Mouse (Mus musculus) midbrain, embryonic 14.5 days (tissue): ENCODE data around the gene Nav1. TPM values are rescaled to one million over a fixed set of nuclear protein-coding genes. Genes with fewer than 3 reads are reported as not detected.

Experiments
- ATAC-seq: fragments of 200-750 bp; cut with Nextera tagmentation; 2 replicates; pipeline ENCODE4 v1.8.0; 2017; ENCODE audit warnings: moderate number of reproducible peaks, moderate library complexity; ENCODE audit not compliant: low FRiP score, low TSS enrichment
- DNase-seq: peaks from one replicate; pipeline ENCODE4 v3.0.0-alpha.2; 2015
- H3K27ac ChIP-seq: fragments of 300-500 bp; sonication (generic); replicated peaks from 2 replicates; pipeline ENCODE4 v1.5.1; 2014; ENCODE audit warnings: mild to moderate bottlenecking, low read depth, low read length, moderate library complexity
- H3K27me3 ChIP-seq: fragments of 300-500 bp; sonication (generic); 2 replicates; pipeline ENCODE4 v1.6.1; 2014; ENCODE audit warnings: low read length, control low read depth, mixed read lengths; ENCODE audit not compliant: control insufficient read depth, insufficient read depth
- H3K36me3 ChIP-seq: fragments of 300-500 bp; sonication (generic); 2 replicates; pipeline ENCODE4 v1.6.1; 2014; ENCODE audit warnings: low read length, control low read depth; ENCODE audit not compliant: control insufficient read depth, insufficient read depth
- H3K4me1 ChIP-seq: fragments of 300-500 bp; sonication (generic); 2 replicates; pipeline ENCODE4 v1.6.1; 2014; ENCODE audit warnings: mild to moderate bottlenecking, antibody characterized with exemption, low read length, control low read depth; ENCODE audit not compliant: control insufficient read depth, insufficient read depth
- H3K4me2 ChIP-seq: fragments of 300-500 bp; sonication (generic); 2 replicates; pipeline ENCODE4 v1.6.1; 2014; ENCODE audit warnings: mild to moderate bottlenecking, low read length, moderate library complexity
- H3K4me3 ChIP-seq: fragments of 300-500 bp; sonication (generic); replicated peaks from 2 replicates; pipeline ENCODE4 v1.5.1; 2014; ENCODE audit warnings: low read depth, low read length
- H3K9ac ChIP-seq: fragments of 300-500 bp; sonication (generic); replicated peaks from 2 replicates; pipeline ENCODE4 v1.6.1; 2014; ENCODE audit warnings: mild to moderate bottlenecking, low read length, moderate library complexity
- H3K9me3 ChIP-seq: fragments of 300-500 bp; sonication (generic); 2 replicates; pipeline ENCODE4 v1.6.1; 2016; ENCODE audit warnings: low read length, control low read depth, mixed read lengths; ENCODE audit not compliant: control insufficient read depth
- WGBS: fragments of 180-500 bp; shearing (Covaris S2); extraction: QIAGEN DNeasy Blood & Tissue Kit; methylation state at CpG from one replicate; pipeline ENCODE4 v1.1.7; 2014; 5-methylcytosine and 5-hydroxymethylcytosine counted together
- polyA plus RNA-seq: library from polyadenylated mRNA; unstranded; fragments of >200 nt; fragmentation: Nextera tagmentation; extraction: Ambion mirVana; gene quantifications from 2 replicates; pipeline ENCODE4 v1.2.1, GENCODE M21; 2014

Nav1 gene
- polyA plus RNA-seq, 1 experiment from 2014 or later, result 56.3 TPM

DNA sequence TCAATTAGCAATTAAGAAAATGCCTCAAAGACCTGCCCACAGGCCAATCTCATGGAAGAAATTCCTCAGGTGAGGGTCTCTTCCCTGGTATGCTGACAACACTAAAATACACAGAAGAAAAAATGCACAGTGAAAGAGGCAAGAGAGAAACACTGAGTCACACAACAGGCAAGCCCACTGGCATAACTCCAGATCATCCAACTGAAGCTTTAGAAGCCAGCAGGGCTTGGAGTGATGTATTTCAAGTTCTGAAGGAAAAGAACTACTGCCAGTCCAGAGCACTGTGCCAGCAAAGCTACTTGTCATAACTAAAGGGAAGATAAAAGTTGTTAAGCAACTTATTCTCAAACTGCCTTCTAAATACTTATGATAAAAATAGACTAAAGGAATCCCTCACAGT lies 193.1 kb downstream of the Nav1 start:
- H3K27me3 ChIP-seq, result no peaks in the 10 kb centered on the region
- H3K9me3 ChIP-seq, result no peaks in the 10 kb centered on the region
- no peak overlapping the region for H3K27ac ChIP-seq

DNA sequence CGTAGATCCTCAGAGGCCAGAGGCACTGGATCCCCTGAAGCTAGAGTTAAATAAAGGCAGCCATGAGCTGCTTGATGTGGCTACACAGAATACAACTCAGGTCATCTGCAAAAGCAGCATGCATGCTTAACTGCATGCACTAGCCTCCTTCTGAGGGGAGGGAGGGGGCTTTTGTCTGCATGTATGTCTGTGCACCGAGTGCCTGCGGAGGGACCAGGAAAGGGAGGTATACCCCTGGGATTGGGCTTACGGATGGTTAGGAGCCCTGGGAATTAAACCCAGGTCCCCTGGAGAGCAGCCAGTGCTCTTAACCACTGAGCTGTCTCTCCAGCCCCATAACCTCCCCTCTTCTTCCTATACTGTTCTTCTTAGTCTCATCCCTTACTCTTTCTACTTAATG lies 195.0 kb downstream of the Nav1 start:
- Histone ChIP-seq H3K27ac (no peak overlapping the region), H3K9me3 (no peaks in the 10 kb centered on the region), H3K27me3 (no peaks in the 10 kb centered on the region), H3K4me2 (no peak overlapping the region), H3K9ac (no peak overlapping the region), H3K4me3 (no peak overlapping the region), H3K4me1 (no peaks in the 10 kb centered on the region), H3K36me3 (peaks cover 97% of the 10 kb centered on the region)
- ATAC-seq, result no peak
- DNase-seq, result no peak
- WGBS, result 88% methylated on average over 4 of the region's 4 CpGs

More for the DNA sequence above, 193.1 kb downstream of the Nav1 start:
- no peak for DNase-seq
- H3K4me2 ChIP-seq, result no peak overlapping the region
- no peaks in the 10 kb centered on the region for H3K4me1 ChIP-seq
- ATAC-seq, result no peak
- peaks cover 97% of the 10 kb centered on the region for H3K36me3 ChIP-seq
- no peak overlapping the region for H3K9ac ChIP-seq
- H3K4me3 ChIP-seq, result no peak overlapping the region

DNA sequence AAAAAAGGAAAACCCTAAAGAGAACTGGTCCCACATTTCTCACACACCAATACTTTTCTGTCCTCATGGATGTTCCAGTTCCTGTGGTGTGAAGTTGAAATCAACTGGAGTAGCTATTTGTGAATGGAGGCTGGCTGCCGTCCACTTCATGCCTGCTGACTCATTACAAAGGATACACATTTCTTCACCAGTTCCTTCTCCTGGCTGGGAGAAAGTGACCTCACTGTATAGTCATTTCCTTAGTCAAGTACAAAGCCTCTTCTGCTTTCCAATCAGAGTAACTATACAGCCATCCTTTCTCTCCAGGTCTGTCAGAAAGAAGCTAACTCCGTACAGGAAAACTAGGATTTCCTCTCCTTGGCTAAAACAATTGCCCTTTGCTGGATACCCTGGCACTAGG lies 196.1 kb downstream of the Nav1 start:
- peaks cover 96% of the 10 kb centered on the region for H3K36me3 ChIP-seq
- no peaks in the 10 kb centered on the region for H3K27me3 ChIP-seq
- H3K4me2 ChIP-seq, result no peak overlapping the region
- H3K27ac ChIP-seq, result no peak overlapping the region
- no peaks in the 10 kb centered on the region for H3K4me1 ChIP-seq
- H3K9ac ChIP-seq, result no peak overlapping the region
- DNase-seq (no peak), ATAC-seq (no peak)
- 82% methylated on average over 2 of the region's 2 CpGs for WGBS
- no peaks in the 10 kb centered on the region for H3K9me3 ChIP-seq
- H3K4me3 ChIP-seq, result no peak overlapping the region

DNA sequence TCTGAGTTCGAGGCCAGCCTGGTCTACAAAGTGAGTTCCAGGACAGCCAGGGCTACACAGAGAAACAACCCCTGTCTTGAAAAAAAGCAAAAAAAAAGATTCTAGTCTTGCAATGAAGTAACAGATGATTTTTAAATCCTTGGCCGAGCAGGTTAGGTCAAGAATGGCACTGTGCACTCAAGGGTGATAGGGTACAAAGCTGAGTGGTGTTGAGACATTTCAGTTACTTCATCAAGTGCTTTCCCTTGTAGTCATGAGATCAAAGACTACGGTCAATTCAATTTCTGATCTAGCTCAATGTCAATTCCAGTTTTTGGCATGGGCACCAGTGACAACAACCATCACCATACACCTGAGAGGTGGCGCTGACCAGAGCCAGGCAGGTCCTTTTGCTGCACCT lies 198.1 kb downstream of the Nav1 start:
- Histone ChIP-seq H3K36me3 (peaks cover 96% of the 10 kb centered on the region), H3K27ac (no peak overlapping the region), H3K9me3 (no peaks in the 10 kb centered on the region), H3K4me2 (no peak overlapping the region), H3K9ac (no peak overlapping the region), H3K27me3 (no peaks in the 10 kb centered on the region), H3K4me1 (no peaks in the 10 kb centered on the region), H3K4me3 (no peak overlapping the region)
- 97% methylated on average over 4 of the region's 4 CpGs for WGBS
- no peak for DNase-seq
- ATAC-seq, result no peak

DNA sequence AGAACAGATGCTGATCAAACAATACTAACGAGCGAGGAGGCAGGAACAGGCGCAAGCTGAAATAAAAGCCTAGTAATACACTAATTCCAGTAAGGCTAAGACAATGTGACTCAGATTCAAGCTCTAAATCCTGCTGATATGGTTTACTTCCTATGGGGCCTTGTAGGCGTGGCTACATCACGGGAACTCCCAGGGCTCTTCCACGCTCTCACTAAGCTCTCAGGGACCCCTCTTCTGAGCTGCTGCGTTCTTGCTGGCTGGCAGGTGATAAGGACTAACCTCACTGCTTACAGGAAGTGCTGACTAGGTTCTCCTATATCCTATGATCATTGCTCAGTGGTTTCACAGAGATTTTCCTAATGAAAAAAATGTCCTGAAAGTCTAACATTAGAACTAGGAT lies 201.7 kb downstream of the Nav1 start:
- H3K27ac ChIP-seq, result no peak overlapping the region
- ATAC-seq, result no peak
- H3K4me2 ChIP-seq, result no peak overlapping the region
- H3K4me1 ChIP-seq, result no peaks in the 10 kb centered on the region
- no peak for DNase-seq
- H3K4me3 ChIP-seq, result no peak overlapping the region
- H3K27me3 ChIP-seq, result no peaks in the 10 kb centered on the region
- H3K9ac ChIP-seq, result no peak overlapping the region
- H3K9me3 ChIP-seq, result no peaks in the 10 kb centered on the region
- H3K36me3 ChIP-seq, result peaks cover 92% of the 10 kb centered on the region
- 87% methylated on average over 7 of the region's 7 CpGs for WGBS

DNA sequence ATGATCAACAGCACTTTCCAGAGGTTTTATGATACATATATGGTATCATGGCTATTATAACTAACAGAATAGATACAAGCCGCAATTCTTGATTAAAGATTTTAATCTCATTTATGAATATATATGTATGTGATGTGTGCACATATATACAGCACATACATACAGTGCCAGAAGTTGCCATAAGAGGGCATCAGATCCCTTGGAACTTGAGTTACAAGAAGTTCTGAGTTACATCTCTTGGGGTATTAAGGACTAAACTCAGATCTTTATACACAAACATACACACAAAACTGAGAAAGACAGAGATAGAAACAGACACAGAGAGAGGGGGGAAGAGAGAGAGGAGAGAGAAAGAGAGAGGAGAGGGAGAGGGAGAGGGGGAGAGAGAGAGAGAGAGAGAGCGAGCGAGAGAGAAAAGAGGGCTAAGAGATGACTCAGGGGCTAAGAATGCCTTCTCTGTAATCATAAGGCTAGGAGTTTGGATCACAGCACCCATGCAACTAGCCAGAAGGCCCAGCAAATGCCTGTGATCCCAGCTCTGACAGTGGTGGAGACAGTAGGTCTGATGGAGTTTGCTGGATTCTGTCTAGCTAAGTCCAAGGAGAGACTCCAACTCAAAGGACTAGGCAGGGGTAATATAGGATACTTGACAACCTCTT lies 205.5 kb downstream of the Nav1 start:
- ATAC-seq (no peak), DNase-seq (peak; percentile 41)
- no peaks in the 10 kb centered on the region for H3K9me3 ChIP-seq
- H3K27me3 ChIP-seq, result no peaks in the 10 kb centered on the region
- no peak overlapping the region for H3K4me2 ChIP-seq
- H3K36me3 ChIP-seq, result peaks cover 89% of the 10 kb centered on the region
- H3K4me1 ChIP-seq, result no peaks in the 10 kb centered on the region
- H3K27ac ChIP-seq, result no peak overlapping the region
- no peak overlapping the region for H3K4me3 ChIP-seq
- WGBS, result 96% methylated on average over 3 of the region's 3 CpGs
- H3K9ac ChIP-seq, result no peak overlapping the region

DNA sequence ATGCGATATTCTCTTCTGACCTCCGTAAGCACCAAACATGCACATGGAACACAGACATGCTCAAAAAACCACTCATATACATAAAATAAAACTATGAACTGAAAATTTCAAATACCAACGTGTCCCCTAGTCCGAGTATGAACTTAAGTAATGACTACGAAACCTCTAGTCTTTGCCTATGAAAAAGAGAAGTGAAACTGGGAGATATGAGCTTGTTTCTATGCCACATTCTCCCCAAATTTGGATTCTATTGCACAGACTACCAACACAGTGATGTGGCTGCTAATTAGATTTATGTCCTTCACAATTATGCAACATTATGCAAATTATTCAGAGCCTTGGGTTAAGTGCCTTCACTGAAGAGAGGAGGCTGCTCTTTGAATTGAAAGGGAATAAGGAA lies 207.6 kb downstream of the Nav1 start:
- Histone ChIP-seq H3K36me3 (peaks cover 89% of the 10 kb centered on the region), H3K4me1 (no peaks in the 10 kb centered on the region), H3K9ac (no peak overlapping the region), H3K4me3 (no peak overlapping the region), H3K27ac (no peak overlapping the region), H3K4me2 (no peak overlapping the region), H3K27me3 (no peaks in the 10 kb centered on the region), H3K9me3 (no peaks in the 10 kb centered on the region)
- 99% methylated on average over 5 of the region's 5 CpGs for WGBS
- DNase-seq, result no peak
- no peak for ATAC-seq

DNA sequence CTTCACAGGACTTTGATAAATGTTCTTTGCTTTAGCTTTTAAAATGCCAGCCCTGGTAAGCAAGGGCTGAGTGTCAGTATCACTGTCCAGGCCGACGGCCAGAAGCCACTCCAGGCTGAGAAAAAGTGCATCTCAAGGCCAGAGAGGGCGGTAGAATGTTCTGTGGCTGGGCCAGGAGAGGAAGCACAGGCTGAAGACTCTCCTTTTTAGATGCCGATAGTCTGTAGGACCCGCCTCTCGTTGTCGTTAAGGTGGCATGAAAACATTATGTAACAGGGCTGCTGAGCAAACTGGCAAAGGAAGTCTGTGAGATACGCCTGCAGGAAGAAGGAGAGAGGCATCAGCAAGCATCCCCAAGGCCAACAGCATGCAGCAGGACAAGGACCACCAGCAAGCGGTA lies 221.9 kb downstream of the Nav1 start:
- Histone ChIP-seq H3K9me3 (no peaks in the 10 kb centered on the region), H3K4me2 (no peak overlapping the region), H3K9ac (no peak overlapping the region), H3K27me3 (no peaks in the 10 kb centered on the region), H3K27ac (no peak overlapping the region), H3K36me3 (peaks cover 86% of the 10 kb centered on the region), H3K4me3 (no peak overlapping the region), H3K4me1 (no peaks in the 10 kb centered on the region)
- DNase-seq, result no peak
- ATAC-seq, result no peak
- 90% methylated on average over 9 of the region's 9 CpGs for WGBS
